Mouse (Mus musculus) stomach, embryonic 15.5 days (tissue): ENCODE results near the gene Slc25a30. TPM values are rescaled to one million over a fixed set of nuclear protein-coding genes. Genes with fewer than 3 reads are reported as not detected.
"Not testable (repeated sequence)": the region's sequence is repeated elsewhere in the genome, so short reads cannot be mapped to it uniquely, and the experiment has no call there.

Experiments
- ATAC-seq: fragments of 200-750 bp; cut with Nextera tagmentation; 2 replicates; pipeline ENCODE4 v1.8.0; 2017; ENCODE audit warnings: low read depth, moderate number of reproducible peaks, moderate TSS enrichment; ENCODE audit not compliant: insufficient read depth, low FRiP score
- H3K27ac ChIP-seq: fragments of 300-500 bp; sonication (generic); 2 replicates; pipeline ENCODE4 v1.5.1; 2015; ENCODE audit warnings: mild to moderate bottlenecking, inconsistent platforms
- H3K27me3 ChIP-seq: fragments of 300-500 bp; sonication (generic); replicated peaks from 2 replicates; pipeline ENCODE4 v1.6.1; 2015; ENCODE audit warnings: inconsistent platforms
- H3K36me3 ChIP-seq: fragments of 300-500 bp; sonication (generic); 2 replicates; pipeline ENCODE4 v1.6.1; 2015; ENCODE audit warnings: inconsistent platforms
- H3K4me1 ChIP-seq: fragments of 300-500 bp; sonication (generic); 2 replicates; pipeline ENCODE4 v1.6.1; 2015; ENCODE audit warnings: inconsistent platforms
- H3K4me2 ChIP-seq: fragments of 300-500 bp; sonication (generic); 2 replicates; pipeline ENCODE4 v1.6.1; 2015; ENCODE audit warnings: mild to moderate bottlenecking, inconsistent platforms
- H3K4me3 ChIP-seq: fragments of 300-500 bp; sonication (generic); replicated peaks from 2 replicates; pipeline ENCODE4 v1.5.1; 2015; ENCODE audit warnings: inconsistent platforms
- H3K9ac ChIP-seq: fragments of 300-500 bp; sonication (generic); 2 replicates; pipeline ENCODE4 v1.6.1; 2015; ENCODE audit warnings: inconsistent platforms
- H3K9me3 ChIP-seq: fragments of 300-500 bp; sonication (generic); 2 replicates; pipeline ENCODE4 v1.6.1; 2016; ENCODE audit warnings: inconsistent platforms
- WGBS: fragments of 180-500 bp; shearing (Covaris S2); methylation state at CpG from one replicate; pipeline ENCODE4 v1.1.7; 2015; 5-methylcytosine and 5-hydroxymethylcytosine counted together
- polyA plus RNA-seq: library from polyadenylated mRNA; unstranded; fragments of >200 nt; fragmentation: Nextera tagmentation; extraction: Ambion mirVana; gene quantifications from 2 replicates; pipeline ENCODE4 v1.2.1, GENCODE M21; 2015

Gene Slc25a30
- polyA plus RNA-seq, 1 experiment from 2014 or later: 3.3 TPM

- H3K4me1 ChIP-seq: 0 out of 2 replicates have a peak, but pooled peaks cover 5% of the 10 kb centered on the region
- ATAC-seq: no peak
- H3K27me3 ChIP-seq: peaks cover 3% of the 10 kb centered on the region; the same call in 1 of the 2 replicates
- no peak overlapping the region for H3K4me2 ChIP-seq
- H3K4me3 ChIP-seq: no peak overlapping the region
- 75% methylated on average over 3 of the region's 3 CpGs for WGBS
- no peak overlapping the region for H3K27ac ChIP-seq
- no peaks in the 10 kb centered on the region for H3K9me3 ChIP-seq
- no peak overlapping the region for H3K9ac ChIP-seq
- H3K36me3 ChIP-seq: no peaks in the 10 kb centered on the region
These were observed 3.7 kb upstream of the Slc25a30 start for GRCm38 (mm10) chr14:75790411-75790996.

GRCm38 (mm10) chr14:75789291-75789690 is 2.5 kb upstream of the Slc25a30 start:
- Histone ChIP-seq H3K36me3 (no peaks in the 10 kb centered on the region), H3K4me1 (0 out of 2 replicates have a peak, but pooled peaks cover 5% of the 10 kb centered on the region)
- WGBS: 63% methylated on average over 6 of the region's 6 CpGs

GRCm38 (mm10) chr14:75787794-75788175 is 948 bp upstream of the Slc25a30 start:
- WGBS: 34% methylated on average over 7 of the region's 7 CpGs

More at GRCm38 (mm10) chr14:75789291-75789690, 2.5 kb upstream of the Slc25a30 start:
- H3K27ac ChIP-seq: no peak overlapping the region
- H3K27me3 ChIP-seq: peaks cover 3% of the 10 kb centered on the region; the same call in 1 of the 2 replicates
- no peak overlapping the region for H3K9ac ChIP-seq
- H3K4me3 ChIP-seq: no peak overlapping the region
- H3K4me2 ChIP-seq: no peak overlapping the region
- H3K9me3 ChIP-seq: no peaks in the 10 kb centered on the region
- ATAC-seq: no peak

GRCm38 (mm10) chr14:75786424-75786867 is 391 bp downstream of the Slc25a30 start:
- no peaks in the 10 kb centered on the region for H3K36me3 ChIP-seq
- H3K4me3 ChIP-seq: peak overlapping the region; percentile 76
- H3K9me3 ChIP-seq: no peaks in the 10 kb centered on the region
- peak overlapping the region; percentile 80 for H3K27ac ChIP-seq
- 0 out of 2 replicates have a peak, but pooled peaks cover 5% of the 10 kb centered on the region for H3K4me1 ChIP-seq
- peak overlapping the region; percentile 83 for H3K4me2 ChIP-seq
- 1% methylated on average over 31 of the region's 31 CpGs for WGBS
- H3K9ac ChIP-seq: peak overlapping the region; percentile 73
- no peak; the same call in 1 of the 2 replicates for ATAC-seq
- H3K27me3 ChIP-seq: peaks cover 3% of the 10 kb centered on the region; the same call in 1 of the 2 replicates

More at GRCm38 (mm10) chr14:75787794-75788175, 948 bp upstream of the Slc25a30 start:
- H3K4me3 ChIP-seq: peak overlapping the region; percentile 76; the same call in 1 of the 2 replicates
- H3K27ac ChIP-seq: no peak overlapping the region
- H3K9me3 ChIP-seq: no peaks in the 10 kb centered on the region
- H3K4me1 ChIP-seq: 0 out of 2 replicates have a peak, but pooled peaks cover 5% of the 10 kb centered on the region
- no peak for ATAC-seq
- H3K27me3 ChIP-seq: peaks cover 3% of the 10 kb centered on the region; the same call in 1 of the 2 replicates
- H3K9ac ChIP-seq: no peak overlapping the region
- no peaks in the 10 kb centered on the region for H3K36me3 ChIP-seq
- peak overlapping the region; percentile 83 for H3K4me2 ChIP-seq

- 90% methylated on average over 4 of the region's 4 CpGs for WGBS
- H3K9me3 ChIP-seq: no peaks in the 10 kb centered on the region
- ATAC-seq: no peak
- no peak overlapping the region for H3K4me2 ChIP-seq
- H3K36me3 ChIP-seq: no peaks in the 10 kb centered on the region
- no peaks in the 10 kb centered on the region for H3K4me1 ChIP-seq
- H3K4me3 ChIP-seq: no peak overlapping the region
- H3K9ac ChIP-seq: no peak overlapping the region
- H3K27ac ChIP-seq: no peak overlapping the region
- H3K27me3 ChIP-seq: no peaks in the 10 kb centered on the region
These were observed 6.9 kb downstream of the Slc25a30 start for GRCm38 (mm10) chr14:75779913-75780312.

- Histone ChIP-seq H3K9me3 (no peaks in the 10 kb centered on the region), H3K4me3 (no peak overlapping the region), H3K27me3 (no peaks in the 10 kb centered on the region), H3K27ac (no peak overlapping the region), H3K9ac (no peak overlapping the region), H3K36me3 (no peaks in the 10 kb centered on the region), H3K4me1 (no peaks in the 10 kb centered on the region), H3K4me2 (no peak overlapping the region)
- 94% methylated on average over 8 of the region's 8 CpGs for WGBS
- ATAC-seq: no peak
These were observed 10.2 kb downstream of the Slc25a30 start for GRCm38 (mm10) chr14:75776637-75777036.

- ATAC-seq: no peak
- H3K27ac ChIP-seq: no peak overlapping the region
- no peak overlapping the region for H3K4me2 ChIP-seq
- no peaks in the 10 kb centered on the region for H3K27me3 ChIP-seq
- no peak overlapping the region for H3K9ac ChIP-seq
- 87% methylated on average over 8 of the region's 8 CpGs for WGBS
- H3K36me3 ChIP-seq: 0 out of 2 replicates have a peak, but pooled peaks cover 4% of the 10 kb centered on the region
- no peaks in the 10 kb centered on the region for H3K9me3 ChIP-seq
- no peak overlapping the region for H3K4me3 ChIP-seq
- no peaks in the 10 kb centered on the region for H3K4me1 ChIP-seq
These were observed 13.4 kb downstream of the Slc25a30 start for GRCm38 (mm10) chr14:75773431-75773830.

- not testable (repeated sequence) for ATAC-seq, H3K9ac ChIP-seq, H3K36me3 ChIP-seq, H3K27me3 ChIP-seq, H3K9me3 ChIP-seq, H3K27ac ChIP-seq, H3K4me2 ChIP-seq, H3K4me1 ChIP-seq, H3K4me3 ChIP-seq
- WGBS: 85% methylated on average over 3 of the region's 3 CpGs
These were observed 14.4 kb downstream of the Slc25a30 start for GRCm38 (mm10) chr14:75772407-75772806.

- ATAC-seq: no peak
- 73% methylated on average over 8 of the region's 8 CpGs for WGBS
- H3K4me3 ChIP-seq: no peak overlapping the region
- no peaks in the 10 kb centered on the region for H3K9me3 ChIP-seq
- no peak overlapping the region for H3K9ac ChIP-seq
- H3K4me2 ChIP-seq: no peak overlapping the region
- H3K36me3 ChIP-seq: 0 out of 2 replicates have a peak, but pooled peaks cover 4% of the 10 kb centered on the region
- H3K27me3 ChIP-seq: no peaks in the 10 kb centered on the region
- H3K4me1 ChIP-seq: no peaks in the 10 kb centered on the region
- H3K27ac ChIP-seq: no peak overlapping the region
These were observed 15.7 kb downstream of the Slc25a30 start for GRCm38 (mm10) chr14:75771101-75771501.

- Histone ChIP-seq H3K27ac (no peak overlapping the region), H3K4me1 (no peaks in the 10 kb centered on the region), H3K9ac (no peak overlapping the region), H3K9me3 (no peaks in the 10 kb centered on the region), H3K36me3 (0 out of 2 replicates have a peak, but pooled peaks cover 4% of the 10 kb centered on the region), H3K4me3 (no peak overlapping the region), H3K4me2 (no peak overlapping the region), H3K27me3 (no peaks in the 10 kb centered on the region)
- no peak for ATAC-seq
- WGBS: 88% methylated on average over 9 of the region's 9 CpGs
These were observed 17.5 kb downstream of the Slc25a30 start for GRCm38 (mm10) chr14:75769334-75769733.

GRCm38 (mm10) chr14:75768275-75768608 is 18.6 kb downstream of the Slc25a30 start:
- H3K27me3 ChIP-seq: no peaks in the 10 kb centered on the region
- H3K4me2 ChIP-seq: no peak overlapping the region
- H3K4me1 ChIP-seq: no peaks in the 10 kb centered on the region
- H3K36me3 ChIP-seq: 0 out of 2 replicates have a peak, but pooled peaks cover 4% of the 10 kb centered on the region
- no peak for ATAC-seq
- no peaks in the 10 kb centered on the region for H3K9me3 ChIP-seq
- no peak overlapping the region for H3K4me3 ChIP-seq
- H3K9ac ChIP-seq: no peak overlapping the region
- 16% methylated on average over 1 of the region's 1 CpGs for WGBS
- H3K27ac ChIP-seq: no peak overlapping the region

- WGBS: 55% methylated on average over 17 of the region's 17 CpGs
- ATAC-seq: peak; percentile 53; the same call in 1 of the 2 replicates
- H3K27ac ChIP-seq: no peak overlapping the region
- no peak overlapping the region for H3K4me3 ChIP-seq
- peak overlapping the region; percentile 29; the same call in 1 of the 2 replicates for H3K4me2 ChIP-seq
- no peaks in the 10 kb centered on the region for H3K27me3 ChIP-seq
- H3K9ac ChIP-seq: no peak overlapping the region
- H3K9me3 ChIP-seq: no peaks in the 10 kb centered on the region
- 0 out of 2 replicates have a peak, but pooled peaks cover 4% of the 10 kb centered on the region for H3K36me3 ChIP-seq
- H3K4me1 ChIP-seq: no peaks in the 10 kb centered on the region
These were observed 19.2 kb downstream of the Slc25a30 start for GRCm38 (mm10) chr14:75767492-75768274.
